Mouse (Mus musculus): ENCODE measurements at regions not wholly inside any gene's neighbourhood (a gene's known extent, or its start where the extent isn't known, plus 50 kb on each side); places are given as distances from the start of the nearest gene placed in this dataset.

GRCm38 (mm10) chr14:83088713-83089112, 1354.7 kb upstream of the Pcdh17 start:
- peak; percentile 10 for DNase-seq
